Mouse (Mus musculus): ENCODE data around the gene Chmp3.

Gene Chmp3

DNA sequence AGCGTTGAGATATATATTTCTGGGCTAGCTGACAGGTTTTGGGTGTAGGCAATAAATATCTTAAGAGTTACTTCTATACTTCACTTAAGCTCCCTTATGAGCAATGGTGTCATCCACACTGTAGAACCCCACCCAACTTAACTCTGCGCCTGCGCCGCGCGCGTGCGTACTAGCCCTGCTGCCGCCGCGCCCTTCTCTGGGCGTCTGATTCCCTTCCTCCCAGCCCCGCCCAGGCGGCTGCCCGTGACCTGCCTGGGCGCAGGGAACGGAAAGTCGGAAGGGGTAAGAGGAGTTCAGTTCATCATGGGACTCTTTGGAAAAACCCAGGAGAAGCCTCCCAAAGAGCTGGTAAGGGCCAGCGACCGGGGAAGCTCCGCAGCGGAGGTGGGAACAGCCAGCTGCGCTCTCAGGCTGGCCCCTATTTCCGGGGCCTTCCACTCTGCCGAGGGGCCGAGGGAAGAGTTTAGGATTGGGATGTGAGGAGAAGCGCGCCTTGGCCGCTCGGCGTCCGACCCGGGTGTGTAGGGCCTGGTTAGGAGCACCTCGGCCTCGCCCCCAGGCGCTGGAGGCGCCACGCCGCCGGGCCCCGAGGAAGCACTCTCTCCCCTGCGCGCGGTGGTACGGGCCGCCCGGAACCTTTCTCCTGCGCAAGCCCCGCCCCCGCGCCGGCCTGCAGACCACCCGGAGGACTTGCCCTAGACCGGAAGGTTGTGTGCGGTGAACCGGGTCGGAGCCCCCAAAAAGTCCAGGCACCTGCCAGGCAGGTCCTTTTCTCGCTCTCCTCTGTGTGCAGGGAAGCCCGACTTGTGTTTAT is at the start of gene Chmp3:
TSS of gene Chmp3 (plus strand) at position 112 of the 814 bp plus-strand sequence.
- peak; percentile 98 for ATAC-seq (ENCODE audit: insufficient number of reproducible peaks, low FRiP score, low TSS enrichment)

DNA sequence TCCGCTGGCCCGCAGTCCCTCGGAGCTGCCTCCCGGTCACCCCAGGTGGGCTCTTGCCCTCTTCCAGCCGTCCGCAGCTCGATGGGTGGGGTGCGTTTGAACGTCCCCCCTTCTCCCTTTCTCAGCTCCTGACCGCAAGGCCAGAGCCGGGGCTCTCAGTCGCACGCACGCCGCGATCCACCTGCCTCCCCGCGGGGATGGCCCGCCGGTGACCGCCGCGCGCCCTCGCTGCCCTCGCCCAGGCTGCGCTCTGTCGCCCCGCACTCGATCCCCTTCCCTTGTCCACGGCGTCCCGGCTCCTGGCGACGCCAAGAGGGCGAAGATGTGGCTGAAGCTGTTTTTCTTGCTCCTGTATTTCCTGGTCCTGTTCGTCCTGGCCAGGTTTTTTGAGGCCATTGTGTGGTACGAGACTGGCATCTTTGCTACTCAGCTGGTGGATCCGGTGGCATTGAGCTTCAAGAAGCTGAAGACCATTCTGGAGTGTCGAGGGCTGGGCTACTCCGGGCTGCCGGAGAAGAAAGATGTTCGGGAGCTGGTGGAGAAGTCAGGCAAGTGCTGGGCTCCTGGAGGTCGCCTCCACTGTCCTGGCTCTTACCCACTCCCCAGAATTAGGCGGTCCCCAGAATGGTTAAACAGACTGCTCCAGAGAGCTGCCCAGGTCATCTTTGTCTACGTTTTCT is 49.1 kb upstream of the Chmp3 start:
- ATAC-seq (ENCODE audit: insufficient number of reproducible peaks, low FRiP score, low TSS enrichment), result peak; percentile 62

DNA sequence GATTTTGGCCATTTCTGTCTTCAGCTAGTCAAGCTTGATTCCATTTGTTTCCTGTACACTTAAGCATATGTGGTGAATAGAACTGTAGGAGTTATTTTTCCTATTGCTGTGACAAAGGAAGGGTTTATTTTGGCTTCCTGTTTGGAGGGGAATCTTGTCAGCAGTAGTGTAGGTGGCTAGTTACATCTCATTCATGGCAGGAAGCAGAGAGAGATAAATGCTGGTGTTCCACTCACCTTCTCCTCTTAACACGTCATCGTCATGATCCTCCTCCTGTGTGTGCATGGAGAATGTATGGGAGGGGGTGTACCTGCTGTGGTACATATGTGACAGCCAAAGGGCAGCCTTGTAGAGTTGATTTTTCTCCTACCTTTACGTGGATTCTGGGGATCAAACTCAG is 43.0 kb upstream of the Chmp3 start:
- no peak for ATAC-seq (ENCODE audit: insufficient number of reproducible peaks, low FRiP score, low TSS enrichment)

DNA sequence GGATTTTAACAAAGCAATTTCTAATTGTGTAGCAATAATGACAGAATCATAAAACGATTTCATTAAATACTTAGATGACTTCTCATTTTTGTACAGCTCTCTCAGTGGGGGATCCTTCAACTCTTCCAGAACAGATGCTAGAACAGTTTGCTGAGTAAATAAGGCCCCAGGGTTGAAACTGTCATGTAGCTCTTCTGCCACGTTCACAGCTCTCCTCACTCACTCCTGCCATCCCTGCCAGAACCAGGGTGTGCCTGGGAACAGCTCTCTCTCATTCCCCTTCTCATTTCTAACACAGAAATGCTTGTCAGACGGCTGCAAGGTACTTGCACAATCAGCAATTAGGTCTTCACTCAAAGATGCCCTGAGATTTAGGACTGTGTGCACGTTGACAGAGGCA is 40.6 kb upstream of the Chmp3 start:
- ATAC-seq (ENCODE audit: insufficient number of reproducible peaks, low FRiP score, low TSS enrichment), result no peak

DNA sequence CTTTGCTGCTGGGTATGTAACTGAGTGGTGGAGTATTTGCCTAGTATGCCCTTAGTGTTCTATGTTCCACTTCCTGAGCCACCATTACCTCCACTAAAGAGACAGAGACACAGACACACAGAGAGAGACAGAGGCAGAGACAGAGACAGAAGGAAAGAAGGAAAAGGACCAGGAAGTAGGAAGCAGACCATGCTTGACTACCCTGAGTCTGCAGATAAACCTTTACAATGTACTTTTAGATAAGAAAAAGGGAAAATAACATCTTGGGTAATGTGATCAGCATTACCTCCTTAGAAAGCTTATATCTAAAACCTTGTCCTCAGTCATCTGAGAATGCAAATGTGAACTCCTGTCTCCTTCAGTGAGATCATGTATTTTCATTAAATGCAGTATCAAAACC is 39.9 kb upstream of the Chmp3 start:
- ATAC-seq (ENCODE audit: insufficient number of reproducible peaks, low FRiP score, low TSS enrichment), result no peak

DNA sequence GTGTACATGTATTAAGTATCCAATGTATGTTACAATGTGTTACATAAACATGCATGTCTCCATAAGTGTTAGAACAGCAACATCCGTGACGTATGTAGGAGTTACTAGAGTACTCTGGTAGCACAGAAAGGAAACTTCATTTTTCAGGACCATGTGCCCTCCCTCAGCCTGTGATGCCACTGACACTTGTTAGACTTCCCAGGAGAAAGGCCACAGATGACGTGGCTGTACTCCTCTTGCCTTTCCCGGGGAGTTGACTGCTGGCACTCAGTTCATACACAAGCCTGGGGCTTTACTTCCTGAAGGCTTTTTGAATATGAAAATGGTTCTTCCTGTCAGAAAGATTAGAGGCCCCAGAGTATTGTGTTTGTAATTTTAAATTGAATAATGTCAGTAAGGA is 39.5 kb upstream of the Chmp3 start:
- no peak for ATAC-seq (ENCODE audit: insufficient number of reproducible peaks, low FRiP score, low TSS enrichment)

DNA sequence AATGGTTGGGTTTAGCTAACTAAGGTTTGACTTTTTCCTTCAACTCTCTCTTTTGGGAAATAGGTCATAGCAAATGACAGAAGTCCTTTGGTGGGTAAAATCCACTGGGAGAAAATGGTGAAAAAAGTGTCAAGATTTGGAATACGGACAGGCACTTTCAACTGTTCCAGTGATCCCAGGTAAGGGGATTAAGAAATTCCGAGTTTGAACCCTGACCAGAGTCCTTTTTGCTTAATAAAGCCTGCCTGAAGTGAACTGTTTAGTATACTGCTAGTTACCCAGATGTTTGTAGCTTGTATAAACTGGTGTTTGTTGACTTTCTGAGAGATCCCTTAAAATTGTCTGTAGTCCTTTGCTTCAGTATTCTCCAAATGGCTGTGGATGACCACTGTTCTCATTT is 37.9 kb upstream of the Chmp3 start:
- ATAC-seq (ENCODE audit: insufficient number of reproducible peaks, low FRiP score, low TSS enrichment), result no peak

DNA sequence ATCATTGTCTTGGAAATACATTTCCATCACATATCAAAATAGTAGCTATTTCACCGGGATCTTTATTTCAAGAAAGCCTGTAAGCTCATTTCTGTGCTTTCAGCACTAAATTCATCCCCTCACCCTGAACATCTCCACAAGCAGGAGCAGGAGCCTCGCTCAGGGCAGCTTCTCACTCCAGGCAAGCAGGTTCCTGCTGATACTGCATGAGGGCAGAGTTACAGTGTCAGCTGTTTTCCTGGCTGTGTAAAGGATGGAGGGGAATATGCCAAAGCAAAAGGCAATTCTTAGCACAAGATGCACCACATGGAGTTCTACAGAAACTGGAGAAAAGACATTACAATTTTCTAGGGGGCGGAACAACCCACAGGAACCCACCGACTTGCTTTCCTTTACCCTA is 24.1 kb upstream of the Chmp3 start:
- ATAC-seq (ENCODE audit: insufficient number of reproducible peaks, low FRiP score, low TSS enrichment), result peak; percentile 76

DNA sequence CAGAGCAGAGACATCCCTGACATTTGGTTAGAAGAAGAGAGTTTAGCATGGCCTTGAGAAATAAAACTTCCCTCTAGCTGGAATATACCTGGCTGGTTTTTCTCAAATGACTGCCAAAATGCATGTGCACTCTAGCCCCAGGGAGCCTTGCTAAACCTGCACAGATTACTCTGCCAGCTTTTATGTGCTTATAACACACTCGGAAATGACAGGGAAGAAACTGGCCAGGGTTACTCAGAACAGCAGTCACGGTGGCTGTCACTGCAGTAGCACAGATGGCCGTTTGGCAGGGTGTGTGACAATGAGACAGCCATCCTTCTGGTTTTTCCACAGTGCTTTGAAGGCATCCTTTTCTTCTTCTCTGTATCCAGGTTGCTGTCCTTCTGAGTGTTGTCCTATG is 18.0 kb upstream of the Chmp3 start:
- ATAC-seq (ENCODE audit: insufficient number of reproducible peaks, low FRiP score, low TSS enrichment), result peak; percentile 88

DNA sequence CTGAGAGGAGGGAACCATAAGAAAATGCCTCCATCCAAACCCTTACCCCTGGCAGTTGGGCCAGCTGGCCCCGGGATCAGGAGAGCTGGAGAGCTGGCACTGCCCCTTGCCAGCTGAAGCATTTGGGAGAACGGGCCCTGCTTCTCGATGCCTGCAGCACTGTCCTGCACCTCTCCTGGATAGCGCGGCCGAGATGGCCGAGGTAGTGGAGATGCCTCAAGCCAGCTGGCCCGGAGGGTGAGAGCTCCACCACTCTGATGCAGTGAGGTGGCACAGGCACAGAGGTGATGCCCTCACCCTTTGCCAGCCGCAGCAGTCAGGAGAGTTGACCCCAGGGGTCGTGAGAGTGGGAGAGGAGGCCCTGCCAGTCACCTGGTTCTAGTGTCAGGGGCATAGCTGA is 16.5 kb upstream of the Chmp3 start:
- peak; percentile 32 for ATAC-seq (ENCODE audit: insufficient number of reproducible peaks, low FRiP score, low TSS enrichment)

DNA sequence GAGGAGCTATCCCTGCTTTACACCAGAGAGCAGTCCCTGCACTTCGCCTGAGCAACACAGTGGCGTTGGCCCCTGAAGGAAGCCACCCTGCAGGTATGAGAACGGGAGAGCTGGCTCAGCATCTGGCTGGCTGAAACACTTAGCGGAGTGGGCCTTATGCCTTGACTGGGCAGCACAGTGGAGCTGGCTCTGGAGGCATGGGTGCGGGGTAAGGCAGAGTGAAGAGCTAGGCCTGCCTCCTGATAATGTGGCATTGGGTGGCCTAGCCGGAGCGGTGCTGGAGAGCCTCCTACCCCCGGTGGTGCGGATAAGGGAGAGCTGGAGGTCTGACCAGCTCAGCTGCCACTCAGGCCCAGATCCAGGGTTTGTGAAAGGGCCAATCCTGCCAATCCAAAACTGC is 15.8 kb upstream of the Chmp3 start:
- ATAC-seq (ENCODE audit: insufficient number of reproducible peaks, low FRiP score, low TSS enrichment), result no peak

DNA sequence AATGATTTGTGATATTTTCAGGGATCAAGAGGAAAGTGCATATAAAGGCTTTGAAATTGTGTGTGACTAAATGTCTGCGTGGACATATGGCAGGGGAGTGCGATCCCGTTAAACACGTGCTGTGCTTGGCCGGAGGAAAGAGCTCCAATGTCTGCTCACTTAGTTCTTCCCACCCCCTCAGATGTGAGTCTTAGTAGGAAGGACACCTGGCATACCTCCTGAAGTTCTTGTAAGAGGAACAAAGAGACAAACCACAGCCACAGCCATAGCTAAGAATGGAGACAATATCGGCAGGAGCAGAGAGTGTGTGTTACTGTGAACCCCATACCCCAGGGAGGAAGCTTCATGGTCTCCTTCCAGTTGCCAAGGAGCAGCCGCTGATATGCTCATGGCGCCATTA is 13.4 kb upstream of the Chmp3 start:
- ATAC-seq (ENCODE audit: insufficient number of reproducible peaks, low FRiP score, low TSS enrichment), result 0 out of 2 replicates have a peak, but pooled peaks have one; percentile 17

DNA sequence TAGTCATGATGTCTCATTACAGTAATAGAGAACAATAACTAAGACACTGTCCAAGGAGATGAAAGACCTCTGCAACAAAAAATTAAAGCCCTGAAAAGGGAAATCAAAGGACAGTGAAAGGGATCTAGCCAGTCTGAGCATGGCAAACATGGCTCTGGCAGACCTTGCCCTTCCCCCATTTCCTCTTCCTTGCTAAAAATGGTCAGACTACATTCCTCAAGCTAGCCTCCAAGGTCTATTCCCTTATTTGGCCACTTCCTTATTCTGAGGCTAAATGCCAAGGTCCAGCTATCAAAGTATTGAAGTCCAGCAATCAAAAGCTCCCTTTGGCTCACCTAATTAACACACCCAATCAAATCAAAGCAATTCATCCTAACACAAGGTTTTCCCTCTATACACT is 6.3 kb upstream of the Chmp3 start:
- ATAC-seq (ENCODE audit: insufficient number of reproducible peaks, low FRiP score, low TSS enrichment), result no peak

DNA sequence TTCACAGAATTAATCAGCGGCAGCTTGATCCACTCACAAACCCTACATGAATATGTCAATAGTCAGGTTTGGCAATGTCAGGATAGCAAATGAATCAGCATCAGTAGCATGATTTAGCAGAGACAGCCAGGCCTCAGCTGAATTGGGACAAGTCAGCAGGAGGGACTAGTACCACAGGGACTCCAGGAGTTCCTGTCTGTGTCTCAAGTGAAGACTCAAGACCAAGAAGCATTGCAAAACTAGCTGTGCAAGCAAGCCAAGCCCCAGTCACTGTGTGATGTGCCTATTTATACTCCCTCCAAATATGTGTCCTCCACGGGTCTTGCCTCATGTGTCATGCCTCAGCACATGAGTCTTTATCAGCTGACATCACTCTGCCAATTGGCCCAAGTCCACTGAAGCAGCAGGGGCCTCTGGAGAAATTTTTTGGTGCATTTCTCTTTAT is 11.9 kb downstream of the Chmp3 start:
- ATAC-seq (ENCODE audit: insufficient number of reproducible peaks, low FRiP score, low TSS enrichment), result no peak

DNA sequence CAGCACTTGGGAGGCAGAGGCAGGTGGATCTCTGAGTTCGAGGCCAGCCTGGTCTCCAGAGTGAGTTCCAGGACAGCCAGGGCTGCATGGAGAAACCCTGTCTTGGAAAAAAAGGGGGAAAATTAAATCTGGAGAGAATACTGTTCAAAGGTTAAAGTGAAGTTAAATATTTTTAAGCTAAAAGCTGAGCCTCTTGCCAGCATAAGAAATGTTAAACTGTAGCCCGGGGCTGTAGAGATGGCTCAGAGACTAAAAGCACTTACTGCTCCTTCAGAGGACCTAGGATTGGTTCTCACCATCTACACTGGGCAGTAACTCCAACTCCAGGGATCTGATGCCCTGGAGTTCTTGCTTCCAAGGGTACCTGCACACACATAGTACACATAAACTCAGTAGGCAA is 13.2 kb downstream of the Chmp3 start:
- ATAC-seq (ENCODE audit: insufficient number of reproducible peaks, low FRiP score, low TSS enrichment), result no peak

DNA sequence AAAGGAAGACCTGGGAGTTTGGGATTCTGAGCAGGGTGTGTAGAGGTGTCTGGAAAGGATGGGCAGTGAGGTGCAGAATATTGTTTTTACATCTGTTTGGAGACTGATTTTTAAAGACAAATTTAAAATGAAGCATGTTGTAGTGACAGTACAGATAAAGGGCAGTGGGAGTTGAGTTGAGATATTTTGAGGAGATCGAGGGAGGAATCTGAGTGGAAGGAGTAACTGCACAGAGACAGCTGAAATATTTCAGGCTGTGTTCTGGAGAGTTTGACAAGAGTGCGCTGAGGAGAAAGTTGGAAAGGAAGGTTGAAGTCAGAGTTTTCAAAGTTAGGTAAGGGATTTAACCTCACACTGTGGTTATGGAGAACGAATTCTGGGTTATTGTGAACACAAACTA is 25.0 kb downstream of the Chmp3 start:
- no peak for ATAC-seq (ENCODE audit: insufficient number of reproducible peaks, low FRiP score, low TSS enrichment)

DNA sequence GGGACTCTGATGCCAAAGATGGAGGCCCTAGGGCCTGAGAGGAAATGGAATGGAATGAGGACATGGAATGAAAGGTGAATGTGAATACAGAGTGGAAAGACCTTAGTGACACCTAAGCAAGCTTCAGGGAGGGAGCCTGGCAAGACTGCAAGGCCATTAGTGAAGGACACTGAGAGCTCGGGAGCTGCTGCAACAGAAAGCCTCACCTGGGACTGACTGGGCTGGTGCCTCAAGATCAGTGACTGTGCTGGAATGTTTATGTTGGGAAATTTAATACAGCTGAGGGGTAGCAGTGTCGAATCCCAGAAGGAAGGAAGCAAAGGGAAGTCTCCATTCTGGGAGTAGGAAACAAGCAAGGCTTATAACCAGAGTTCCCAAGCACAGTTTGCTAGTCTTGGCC is 25.4 kb downstream of the Chmp3 start:
- no peak for ATAC-seq (ENCODE audit: insufficient number of reproducible peaks, low FRiP score, low TSS enrichment)

DNA sequence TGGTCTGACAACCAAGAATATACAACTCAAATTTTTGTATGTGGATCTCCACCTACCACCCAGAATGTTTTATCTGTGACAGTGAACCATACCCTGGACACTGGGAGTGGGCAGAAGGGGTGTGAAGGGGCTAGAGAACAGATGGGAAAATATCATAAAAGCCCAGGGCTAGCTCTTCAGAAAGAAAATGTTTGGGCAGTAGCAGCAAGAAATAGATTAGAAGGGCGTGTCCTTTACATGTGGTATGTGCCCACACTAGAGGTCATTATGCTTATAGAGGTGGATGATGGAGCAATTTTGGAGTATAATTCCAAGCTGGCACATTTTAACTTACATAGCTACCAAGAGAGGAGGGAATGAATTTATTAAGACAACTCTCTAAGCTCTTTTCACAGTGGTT is 31.8 kb downstream of the Chmp3 start:
- no peak for ATAC-seq (ENCODE audit: insufficient number of reproducible peaks, low FRiP score, low TSS enrichment)

DNA sequence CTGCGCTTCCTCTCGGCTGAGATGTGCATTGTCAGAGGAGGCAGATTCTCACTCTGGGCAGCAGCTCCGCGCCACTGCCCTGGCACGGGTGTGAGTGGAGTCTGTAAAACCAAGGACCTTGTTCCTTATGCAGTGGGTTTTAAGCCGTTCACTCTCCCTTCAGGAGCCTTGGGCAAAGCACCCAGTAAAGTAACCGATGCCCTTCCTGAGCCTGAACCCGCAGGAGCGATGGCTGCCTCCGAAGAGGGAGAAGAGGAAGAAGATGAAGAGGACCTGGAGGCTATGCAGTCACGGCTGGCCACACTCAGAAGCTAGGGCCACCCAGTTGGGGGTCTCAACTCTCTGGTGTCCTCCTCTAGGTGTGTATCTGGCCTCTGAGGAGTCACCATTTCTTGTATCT is 35.9 kb downstream of the Chmp3 start:
- no peak for ATAC-seq (ENCODE audit: insufficient number of reproducible peaks, low FRiP score, low TSS enrichment)

DNA sequence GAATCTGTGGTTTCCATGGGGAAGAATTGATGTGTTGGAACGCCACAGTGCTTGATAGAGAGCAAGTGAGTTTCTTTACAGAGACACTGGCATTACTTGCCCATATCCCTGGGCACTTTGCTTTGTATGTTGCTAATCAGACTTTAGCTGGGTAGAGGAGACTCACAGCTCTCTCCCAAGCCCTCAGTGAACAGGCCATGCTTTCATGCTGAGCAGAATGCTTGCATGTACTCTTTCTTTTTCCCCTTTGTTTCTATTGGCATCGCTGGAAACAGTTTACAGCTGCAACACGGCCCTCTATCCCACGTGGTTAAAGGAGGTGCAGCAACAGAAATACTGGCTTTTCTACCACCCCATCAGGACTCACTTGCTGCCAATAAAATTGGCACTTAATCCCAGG is 39.6 kb downstream of the Chmp3 start:
- ATAC-seq (ENCODE audit: insufficient number of reproducible peaks, low FRiP score, low TSS enrichment), result no peak

DNA sequence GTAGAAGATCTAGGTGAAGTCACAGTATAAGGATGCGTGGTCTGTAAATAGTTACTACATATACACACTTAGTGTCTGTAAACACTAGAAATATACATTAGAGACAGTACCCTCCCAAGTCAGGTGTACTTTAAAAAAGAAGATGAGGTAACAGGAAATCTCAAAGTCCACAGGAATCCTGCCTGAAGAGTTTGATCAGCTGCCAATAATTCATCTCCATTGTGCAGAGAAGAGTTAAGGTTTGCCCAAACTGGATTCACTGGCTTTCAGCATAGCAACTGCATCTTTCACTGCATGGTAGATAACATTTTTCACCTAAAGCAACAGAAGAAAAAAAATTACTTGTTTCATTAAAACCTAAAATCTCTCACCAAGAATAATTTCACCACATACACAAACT is 45.8 kb downstream of the Chmp3 start:
- no peak for ATAC-seq (ENCODE audit: insufficient number of reproducible peaks, low FRiP score, low TSS enrichment)

DNA sequence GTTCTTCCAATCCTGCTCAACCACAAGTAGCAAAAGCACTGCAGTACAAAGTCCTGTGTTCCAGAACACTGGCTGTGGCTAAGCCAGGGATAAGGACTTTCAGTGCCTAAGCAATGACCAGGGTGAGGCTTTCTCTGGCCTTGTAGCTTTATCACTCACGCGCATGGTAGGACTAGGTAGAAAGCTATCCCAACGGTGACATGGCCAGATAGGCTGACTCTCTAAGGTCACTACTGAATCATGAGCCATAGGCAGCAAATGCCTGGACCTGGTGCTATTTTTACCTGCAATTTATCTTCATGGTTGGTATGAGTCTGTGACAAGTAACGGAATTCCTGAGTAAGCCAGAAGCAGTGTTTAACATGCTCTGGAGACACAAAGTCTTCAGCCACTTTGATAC is 46.6 kb downstream of the Chmp3 start:
- no peak for ATAC-seq (ENCODE audit: insufficient number of reproducible peaks, low FRiP score, low TSS enrichment)
